Mouse (Mus musculus) WW6 (cell line): ENCODE results near the gene Zfp423.

Source experiments
- DNase-seq: peaks from one replicate; pipeline ENCODE4 v3.0.0-alpha.2; 2013; ENCODE audit warnings: low read depth, low spot score

Zfp423 gene

GRCm38 (mm10) chr8:87952298-87952697, 7.1 kb downstream of the Zfp423 start:
- no peak for DNase-seq

GRCm38 (mm10) chr8:87944225-87944934, 15.0 kb downstream of the Zfp423 start:
- no peak for DNase-seq

- no peak for DNase-seq
Measured at GRCm38 (mm10) chr8:87943651-87944091, 15.7 kb downstream of the Zfp423 start.

- no peak for DNase-seq
Measured at GRCm38 (mm10) chr8:87940646-87941045, 18.7 kb downstream of the Zfp423 start.

- DNase-seq, result no peak
Measured at GRCm38 (mm10) chr8:87939308-87939936, 20.0 kb downstream of the Zfp423 start.

- DNase-seq, result no peak
Measured at GRCm38 (mm10) chr8:87938351-87939232, 20.8 kb downstream of the Zfp423 start.

- DNase-seq, result no peak
Measured at GRCm38 (mm10) chr8:87937211-87937610, 22.2 kb downstream of the Zfp423 start.

- no peak for DNase-seq
Measured at GRCm38 (mm10) chr8:87935088-87935680, 24.2 kb downstream of the Zfp423 start.

GRCm38 (mm10) chr8:87934175-87934574, 25.2 kb downstream of the Zfp423 start:
- no peak for DNase-seq

- DNase-seq, result no peak
Measured at GRCm38 (mm10) chr8:87933752-87934151, 25.6 kb downstream of the Zfp423 start.

- no peak for DNase-seq
Measured at GRCm38 (mm10) chr8:87928857-87929256, 30.5 kb downstream of the Zfp423 start.

GRCm38 (mm10) chr8:87927034-87927830, 32.2 kb downstream of the Zfp423 start:
- DNase-seq, result no peak

- DNase-seq, result no peak
Measured at GRCm38 (mm10) chr8:87926098-87926890, 33.1 kb downstream of the Zfp423 start.

GRCm38 (mm10) chr8:87922936-87923335, 36.5 kb downstream of the Zfp423 start:
- DNase-seq, result no peak

- DNase-seq, result no peak
Measured at GRCm38 (mm10) chr8:87922446-87922845, 36.9 kb downstream of the Zfp423 start.

GRCm38 (mm10) chr8:87918004-87918403, 41.4 kb downstream of the Zfp423 start:
- no peak for DNase-seq

- no peak for DNase-seq
Measured at GRCm38 (mm10) chr8:87915763-87916162, 43.6 kb downstream of the Zfp423 start.

GRCm38 (mm10) chr8:87914247-87914967, 45.0 kb downstream of the Zfp423 start:
- DNase-seq, result no peak

GRCm38 (mm10) chr8:87908940-87909339, 50.5 kb downstream of the Zfp423 start:
- DNase-seq, result no peak

GRCm38 (mm10) chr8:87905404-87905803, 54.0 kb downstream of the Zfp423 start:
- DNase-seq, result no peak
